Mouse (Mus musculus) bone marrow macrophage, adult 2 months (primary cell): ENCODE measurements around the gene Lancl3.

Source experiments
- CTCF ChIP-seq: IDR thresholded peaks from 2 replicates; pipeline ENCODE4 v1.5.1; 2012; ENCODE audit warnings: low read depth, mild to moderate bottlenecking, low read length, moderate library complexity
- POLR2A ChIP-seq: IDR thresholded peaks from 2 replicates; pipeline ENCODE4 v1.6.1; 2012; ENCODE audit warnings: mild to moderate bottlenecking, low read depth, low read length, borderline replicate concordance

DNA sequence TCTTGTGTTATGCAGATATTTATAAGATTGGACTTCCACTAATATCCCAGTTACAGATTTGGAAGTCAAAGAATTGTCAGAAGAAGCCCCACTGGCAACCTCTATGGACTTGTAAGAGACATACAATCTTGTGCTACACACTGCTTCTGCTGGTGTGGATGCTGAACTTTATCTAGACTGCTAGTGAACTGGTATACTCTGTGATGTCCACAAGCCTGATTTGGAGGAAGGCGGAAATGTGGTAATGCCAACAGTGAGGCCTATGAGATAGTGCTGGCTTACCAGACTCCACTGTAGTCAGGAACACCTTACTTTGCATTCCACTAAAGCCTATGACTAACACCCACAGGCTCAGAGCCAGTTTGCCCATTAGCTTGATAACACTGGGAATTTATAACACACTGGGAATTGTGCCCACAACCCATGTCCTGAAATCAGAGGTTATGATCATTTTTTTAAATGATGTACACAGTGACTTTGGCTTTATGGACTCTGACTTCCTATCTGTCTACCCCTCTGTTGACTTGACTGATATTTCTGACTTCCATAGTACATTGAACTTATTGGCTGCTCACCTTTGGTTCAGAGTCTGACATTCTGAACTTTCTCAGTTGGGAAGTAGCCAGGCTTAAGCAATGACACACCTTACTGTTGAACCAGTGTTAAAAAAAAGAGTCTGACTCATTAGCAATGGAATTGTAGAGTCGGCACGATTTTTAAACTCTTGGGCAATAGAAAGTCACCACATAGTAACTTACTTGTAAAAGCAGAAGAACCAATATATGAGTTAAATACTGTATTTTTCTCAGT, 22.9 kb downstream of the Lancl3 start:
- no peak for TF ChIP-seq CTCF
- TF ChIP-seq POLR2A, result no peak
